Mouse (Mus musculus) MEL (cell line): ENCODE measurements around the gene Gm3285. TPM values are rescaled to one million over a fixed set of nuclear protein-coding genes. Genes with fewer than 3 reads are reported as not detected.

Source experiments
- DNase-seq: peaks from one replicate; pipeline ENCODE4 v3.0.0; 2011; ENCODE audit warnings: low read depth, low spot score
- H3K27ac ChIP-seq: 2 replicates; pipeline ENCODE4 v1.5.1; 2012; ENCODE audit warnings: low read depth, mild to moderate bottlenecking, control low read depth, low read length, moderate library complexity; ENCODE audit not compliant: control insufficient read depth
- H3K27me3 ChIP-seq, 2 experiments: fragments of 150-350 bp in 1 of 2; sonication (generic) in 1 of 2; 2 replicates each; pipeline ENCODE4 v1.6.1; 2012; ENCODE audit warnings: low read length in 2 of 2, mild to moderate bottlenecking in 2 of 2, improper control_type of control experiment in 1 of 2, moderate library complexity in 1 of 2; ENCODE audit not compliant: insufficient read depth in 2 of 2, control insufficient read depth in 1 of 2
- H3K36me3 ChIP-seq, 2 experiments: 2 replicates each; pipeline ENCODE4 v1.6.1; 2012 to 2014; ENCODE audit warnings: low read length in 2 of 2, improper control_type of control experiment in 1 of 2, inconsistent platforms in 1 of 2, mild to moderate bottlenecking in 1 of 2; ENCODE audit not compliant: insufficient read depth in 2 of 2, control insufficient read depth in 1 of 2
- H3K4me1 ChIP-seq, 2 experiments: fragments of 150-350 bp in 1 of 2; sonication (generic) in 1 of 2; 2 replicates each; pipeline ENCODE4 v1.6.1; 2012; ENCODE audit warnings: low read length in 2 of 2, improper control_type of control experiment in 1 of 2, mild to moderate bottlenecking in 1 of 2; ENCODE audit not compliant: insufficient read depth in 2 of 2, control insufficient read depth in 1 of 2
- H3K4me3 ChIP-seq, 2 experiments: fragments of 150-350 bp in 1 of 2; sonication (generic) in 1 of 2; 2 replicates each; pipeline ENCODE4 v1.5.1; 2012; ENCODE audit warnings: low read depth in 2 of 2, low read length in 2 of 2, mild to moderate bottlenecking in 2 of 2, moderate library complexity in 2 of 2, control low read depth in 1 of 2, improper control_type of control experiment in 1 of 2; ENCODE audit not compliant: control insufficient read depth in 1 of 2, insufficient read depth in 1 of 2
- H3K79me2 ChIP-seq: 2 replicates; pipeline ENCODE4 v1.6.1; 2012; ENCODE audit warnings: mild to moderate bottlenecking, low read length, moderate library complexity; ENCODE audit not compliant: control insufficient read depth, poor library complexity, insufficient read depth
- H3K9ac ChIP-seq: 2 replicates; pipeline ENCODE4 v1.6.1; 2012; ENCODE audit warnings: low read depth, mild to moderate bottlenecking, control low read depth, low read length, moderate library complexity; ENCODE audit not compliant: control insufficient read depth, poor library complexity, severe bottlenecking
- H3K9me3 ChIP-seq: fragments of 150-350 bp; sonication (generic); replicated peaks from 2 replicates; pipeline ENCODE4 v1.6.1; 2012; ENCODE audit warnings: mild to moderate bottlenecking, low read length, improper control_type of control experiment, moderate library complexity; ENCODE audit not compliant: insufficient read depth
- BHLHE40 ChIP-seq: IDR thresholded peaks from 2 replicates; pipeline ENCODE4 v1.6.1; 2012; ENCODE audit warnings: low read depth, mild to moderate bottlenecking, inconsistent platforms, low read length, improper control_type of control experiment, borderline replicate concordance
- CHD1 ChIP-seq: IDR thresholded peaks from 2 replicates; pipeline ENCODE4 v1.6.1; 2012; ENCODE audit warnings: low read depth, mild to moderate bottlenecking, inconsistent platforms, low read length, improper control_type of control experiment
- CTCF ChIP-seq, 3 experiments: IDR thresholded peaks in 2 of 3; conservative IDR thresholded peaks in 1 of 3; 2 replicates each; pipeline ENCODE4 v1.5.1; 2011 to 2012; ENCODE audit warnings: low read length in 3 of 3, low read depth in 2 of 3, mild to moderate bottlenecking in 2 of 3, improper control_type of control experiment in 1 of 3, inconsistent platforms in 1 of 3, mixed read lengths in 1 of 3, moderate library complexity in 1 of 3; ENCODE audit not compliant: control insufficient read depth in 1 of 3, insufficient read depth in 1 of 3, poor library complexity in 1 of 3, severe bottlenecking in 1 of 3
- E2F4 ChIP-seq: IDR thresholded peaks from 2 replicates; pipeline ENCODE4 v1.6.1; 2011; ENCODE audit warnings: low read depth, low read length, improper control_type of control experiment, borderline replicate concordance
- GABPA ChIP-seq: IDR thresholded peaks from 2 replicates; pipeline ENCODE4 v1.6.1; 2012; ENCODE audit warnings: low read depth, mild to moderate bottlenecking, inconsistent platforms, low read length, improper control_type of control experiment, moderate library complexity
- HCFC1 ChIP-seq: IDR thresholded peaks from 2 replicates; pipeline ENCODE4 v1.6.1; 2012; ENCODE audit warnings: low read depth, mild to moderate bottlenecking, inconsistent platforms, low read length, improper control_type of control experiment, moderate library complexity
- KAT2A ChIP-seq: conservative IDR thresholded peaks from 2 replicates; pipeline ENCODE4 v1.6.1; 2012; ENCODE audit warnings: low read depth, low read length, improper control_type of control experiment, inconsistent platforms
- MAX ChIP-seq: IDR thresholded peaks from 2 replicates; pipeline ENCODE4 v1.6.1; 2011; ENCODE audit warnings: low read length, improper control_type of control experiment
- MEF2A ChIP-seq: IDR thresholded peaks from 2 replicates; pipeline ENCODE4 v1.6.1; 2014; ENCODE audit warnings: low read depth, mild to moderate bottlenecking, inconsistent platforms, low read length, improper control_type of control experiment; ENCODE audit not compliant: poor library complexity, insufficient replicate concordance, severe bottlenecking; ENCODE audit errors: extremely low read depth
- MXI1 ChIP-seq: IDR thresholded peaks from 2 replicates; pipeline ENCODE4 v1.6.1; 2011; ENCODE audit warnings: mild to moderate bottlenecking, low read depth, low read length, improper control_type of control experiment
- MYC ChIP-seq: IDR thresholded peaks from 2 replicates; pipeline ENCODE4 v1.6.1; 2011; ENCODE audit warnings: low read depth, mild to moderate bottlenecking, low read length, improper control_type of control experiment, moderate library complexity
- NELFE ChIP-seq: IDR thresholded peaks from 2 replicates; pipeline ENCODE4 v1.6.1; 2011; ENCODE audit warnings: low read depth, low read length, improper control_type of control experiment
- POLR2A ChIP-seq, 2 experiments: IDR thresholded peaks; 2 replicates each; pipeline ENCODE4 v1.6.1; 2011 to 2012; ENCODE audit warnings: low read length in 2 of 2, mild to moderate bottlenecking in 2 of 2, control low read depth in 1 of 2, improper control_type of control experiment in 1 of 2, low read depth in 1 of 2, moderate library complexity in 1 of 2; ENCODE audit not compliant: control insufficient read depth in 1 of 2, insufficient read depth in 1 of 2, poor library complexity in 1 of 2
- POLR2AphosphoS2 ChIP-seq: IDR thresholded peaks from 2 replicates; pipeline ENCODE4 v1.6.1; 2011; ENCODE audit warnings: low read length, improper control_type of control experiment
- RAD21 ChIP-seq: IDR thresholded peaks from 2 replicates; pipeline ENCODE4 v1.6.1; 2011; ENCODE audit warnings: mild to moderate bottlenecking, low read depth, low read length, improper control_type of control experiment
- TCF12 ChIP-seq: IDR thresholded peaks from 2 replicates; pipeline ENCODE4 v1.6.1; 2014; ENCODE audit warnings: low read depth, mild to moderate bottlenecking, inconsistent platforms, low read length, improper control_type of control experiment, moderate library complexity
- UBTF ChIP-seq: IDR thresholded peaks from 2 replicates; pipeline ENCODE4 v1.6.1; 2012; ENCODE audit warnings: low read depth, mild to moderate bottlenecking, inconsistent platforms, low read length, improper control_type of control experiment, moderate library complexity, borderline replicate concordance; ENCODE audit not compliant: insufficient read depth
- USF1 ChIP-seq: IDR thresholded peaks from 2 replicates; pipeline ENCODE4 v1.6.1; 2014; ENCODE audit warnings: low read depth, mild to moderate bottlenecking, inconsistent platforms, low read length, improper control_type of control experiment, moderate library complexity
- USF2 ChIP-seq, 2 experiments: IDR thresholded peaks; 2 replicates each; pipeline ENCODE4 v1.6.1; 2011 to 2012; ENCODE audit warnings: improper control_type of control experiment in 2 of 2, low read length in 2 of 2, borderline replicate concordance in 1 of 2, inconsistent platforms in 1 of 2, low read depth in 1 of 2, mild to moderate bottlenecking in 1 of 2; ENCODE audit not compliant: insufficient read depth in 1 of 2
- ZC3H11A ChIP-seq: IDR thresholded peaks from 2 replicates; pipeline ENCODE4 v1.6.1; 2012; ENCODE audit warnings: low read depth, mild to moderate bottlenecking, inconsistent platforms, low read length, improper control_type of control experiment
- ZKSCAN1 ChIP-seq: IDR thresholded peaks from 2 replicates; pipeline ENCODE4 v1.6.1; 2012; ENCODE audit warnings: low read depth, mild to moderate bottlenecking, inconsistent platforms, low read length, improper control_type of control experiment, moderate library complexity
- ZMIZ1 ChIP-seq: IDR thresholded peaks from 2 replicates; pipeline ENCODE4 v1.6.1; 2012; ENCODE audit warnings: low read depth, mild to moderate bottlenecking, inconsistent platforms, low read length, improper control_type of control experiment, moderate library complexity
- polyA plus RNA-seq, 2 experiments: library from polyadenylated mRNA; stranded (reverse) in 1 of 2; unstranded in 1 of 2; fragments of >175 nt in 1 of 2; fragments of >200 nt in 1 of 2; gene quantifications; 2 replicates each; pipeline versions ENCODE4 v1.2.1 to v1.2.4; 2012; ENCODE audit warnings: low replicate concordance in 2 of 2, low read depth in 1 of 2; ENCODE audit not compliant: insufficient read length in 2 of 2, insufficient read depth in 1 of 2, missing spikeins in 1 of 2
- total RNA-seq: library from RNA; depleted of rRNA; stranded (reverse); fragments of 300-350 nt; gene quantifications from 2 replicates; pipeline ENCODE4 v1.2.3, GENCODE M21; 2012

The Gm3285 gene
- total and polyA plus RNA-seq, 3 experiments, result not detected

GRCm38 (mm10) chr10:77902211-77902893 is 40.6 kb downstream of the Gm3285 start, which contains the start of gene Lrrc3 (continued):
- TF ChIP-seq ZKSCAN1 (no peak), E2F4 (no peak), CTCF (IDR thresholded peaks at IDR 0.05 in 2 of 3, conservative IDR thresholded peaks at IDR 0.05 in 1 of 3; ENCODE audit: control insufficient read depth in 1 of 3, insufficient read depth in 1 of 3, low read depth in 2 of 3, low read length in 3 of 3, poor library complexity in 1 of 3, severe bottlenecking in 1 of 3) (peak in 2 of 3 experiments; percentile 7 to 8; a peak in 1 of 6 replicates), UBTF (no peak), GABPA (no peak), ZMIZ1 (peak; percentile 77; the same call in 1 of the 2 replicates), RAD21 (no peak), USF1 (no peak), ZC3H11A (no peak), POLR2A (IDR thresholded peaks at IDR 0.05; ENCODE audit: control insufficient read depth in 1 of 2, insufficient read depth in 1 of 2, low read depth in 1 of 2, low read length in 2 of 2, poor library complexity in 1 of 2) (peak in 1 of 2 experiments; percentile 56; a peak in 1 of 4 replicates)

- H3K79me2 ChIP-seq, result no peaks in the 10 kb centered on the region
- peaks cover 0 to 7% of the 10 kb centered on the region in 2 experiments; a peak in 1 of 4 replicates for H3K36me3 ChIP-seq
- H3K4me1 ChIP-seq, result no peaks in the 10 kb centered on the region; a peak in 1 of 4 replicates
- H3K9me3 ChIP-seq, result no peaks in the 10 kb centered on the region
- H3K9ac ChIP-seq, result peak overlapping the region; percentile 65
- H3K4me3 ChIP-seq, result peak overlapping the region; percentile 47 to 81
- no peak for TF ChIP-seq HCFC1
- no peak for TF ChIP-seq KAT2A
- no peak for TF ChIP-seq GABPA
- TF ChIP-seq POLR2AphosphoS2, result no peak
- peak; percentile 84 for TF ChIP-seq MAX
- no peak for TF ChIP-seq E2F4
- TF ChIP-seq ZKSCAN1, result no peak
- 0 out of 2 replicates have a peak, but pooled peaks have one; percentile 5 for TF ChIP-seq TCF12
- no peak for TF ChIP-seq BHLHE40
- no peak; the same call in none of the 2 replicates for TF ChIP-seq MXI1
- TF ChIP-seq USF1, result peak; percentile 89
- peak; percentile 43; the same call in 1 of the 2 replicates for TF ChIP-seq MYC
- TF ChIP-seq CHD1, result no peak
- TF ChIP-seq USF2 (IDR thresholded peaks at IDR 0.05; ENCODE audit: borderline replicate concordance in 1 of 2, insufficient read depth in 1 of 2, low read depth in 1 of 2, low read length in 2 of 2), result 0 out of 4 replicates have a peak, but pooled peaks of 1 of the 2 experiments have one; percentile 29
- no peak for TF ChIP-seq NELFE
- no peak for TF ChIP-seq MEF2A
- TF ChIP-seq RAD21, result no peak
- peak overlapping the region; percentile 16; the same call in 1 of the 2 replicates for H3K27ac ChIP-seq
- no peaks in the 10 kb centered on the region; a peak in 1 of 4 replicates for H3K27me3 ChIP-seq
- DNase-seq, result peak; percentile 95
Measured at GRCm38 (mm10) chr10:77902894-77903715, 41.3 kb downstream of the Gm3285 start.
